Mouse (Mus musculus) left cerebral cortex, postnatal 25 days (tissue): ENCODE measurements at regions not wholly inside any gene's neighbourhood (a gene's known extent, or its start where the extent isn't known, plus 50 kb on each side); places are given as distances from the start of the nearest gene placed in this dataset.

ENCODE experiments used
- DNase-seq, 2 experiments: peaks; one replicate each; pipeline ENCODE4 v3.0.0; 2022; ENCODE audit warnings: low spot score in 2 of 2, mixed read lengths in 1 of 2
- intact Hi-C: fragments of 180-260 bp; cut with DNase I; formaldehyde crosslinking; loops from one replicate; pipeline ENCODE4 v1.15.1; 2025

- no peak for DNase-seq
- intact Hi-C loops = no loop called here
Observed at GRCm38 (mm10) chr8:9152313-9152925, 462.1 kb upstream of the Arglu1 start.

- intact Hi-C loops = no loop called here
- DNase-seq = no peak
Observed at GRCm38 (mm10) chr8:9144362-9144761, 454.0 kb upstream of the Arglu1 start.

GRCm38 (mm10) chr8:9139781-9140180 is 449.5 kb upstream of the Arglu1 start:
- DNase-seq = no peak
- intact Hi-C loops = no loop called here

- intact Hi-C loops = no loop called here
- no peak for DNase-seq
Observed at GRCm38 (mm10) chr8:9139059-9139620, 448.8 kb upstream of the Arglu1 start.

- intact Hi-C loops = no loop called here
- DNase-seq = no peak
Observed at GRCm38 (mm10) chr8:9133758-9134157, 443.4 kb upstream of the Arglu1 start.

GRCm38 (mm10) chr8:9132612-9133218 is 442.4 kb upstream of the Arglu1 start:
- peak in 1 of 2 experiments; percentile 69 for DNase-seq
- intact Hi-C loops = no loop called here

GRCm38 (mm10) chr8:9131249-9131648 is 440.9 kb upstream of the Arglu1 start:
- intact Hi-C loops = no loop called here
- DNase-seq = no peak

- intact Hi-C loops = no loop called here
- no peak for DNase-seq
Observed at GRCm38 (mm10) chr8:9124503-9124902, 434.2 kb upstream of the Arglu1 start.

- intact Hi-C loops = no loop called here
- no peak for DNase-seq
Observed at GRCm38 (mm10) chr8:9117809-9118737, 427.8 kb upstream of the Arglu1 start.

GRCm38 (mm10) chr8:9095980-9096379 is 405.7 kb upstream of the Arglu1 start:
- intact Hi-C loops = no loop called here
- DNase-seq = no peak

- no peak for DNase-seq
Observed at GRCm38 (mm10) chr8:9094002-9094401, 403.7 kb upstream of the Arglu1 start.

GRCm38 (mm10) chr8:9093356-9093755 is 403.0 kb upstream of the Arglu1 start:
- intact Hi-C loops = no loop called here
- DNase-seq = no peak

More at GRCm38 (mm10) chr8:9094002-9094401, 403.7 kb upstream of the Arglu1 start:
- intact Hi-C loops = no loop called here

- intact Hi-C loops = no loop called here
- DNase-seq = no peak
Observed at GRCm38 (mm10) chr8:9072724-9073123, 382.4 kb upstream of the Arglu1 start.

GRCm38 (mm10) chr8:9072286-9072685 is 382.0 kb upstream of the Arglu1 start:
- intact Hi-C loops = no loop called here
- no peak for DNase-seq

GRCm38 (mm10) chr8:9070953-9071352 is 380.6 kb upstream of the Arglu1 start:
- intact Hi-C loops = no loop called here
- no peak for DNase-seq

- DNase-seq = no peak
- intact Hi-C loops = no loop called here
Observed at GRCm38 (mm10) chr8:9069845-9070244, 379.5 kb upstream of the Arglu1 start.

- intact Hi-C loops = no loop called here
- no peak for DNase-seq
Observed at GRCm38 (mm10) chr8:9067731-9068130, 377.4 kb upstream of the Arglu1 start.

- intact Hi-C loops = no loop called here
Observed at GRCm38 (mm10) chr8:9060166-9060565, 369.8 kb upstream of the Arglu1 start.

GRCm38 (mm10) chr8:9055416-9055819 is 365.1 kb upstream of the Arglu1 start:
- no peak for DNase-seq
- intact Hi-C loops = no loop called here

More at GRCm38 (mm10) chr8:9060166-9060565, 369.8 kb upstream of the Arglu1 start:
- peak in 1 of 2 experiments; percentile 16 for DNase-seq

- intact Hi-C loops = no loop called here
Observed at GRCm38 (mm10) chr8:9054801-9055200, 364.5 kb upstream of the Arglu1 start.

More at GRCm38 (mm10) chr8:9054801-9055200, 364.5 kb upstream of the Arglu1 start:
- DNase-seq = no peak
